Mouse (Mus musculus): ENCODE measurements around the gene Ifne.
A peak's percentile ranks its signal among the peaks of the same experiment; 100 is the strongest.

Ifne gene

DNA sequence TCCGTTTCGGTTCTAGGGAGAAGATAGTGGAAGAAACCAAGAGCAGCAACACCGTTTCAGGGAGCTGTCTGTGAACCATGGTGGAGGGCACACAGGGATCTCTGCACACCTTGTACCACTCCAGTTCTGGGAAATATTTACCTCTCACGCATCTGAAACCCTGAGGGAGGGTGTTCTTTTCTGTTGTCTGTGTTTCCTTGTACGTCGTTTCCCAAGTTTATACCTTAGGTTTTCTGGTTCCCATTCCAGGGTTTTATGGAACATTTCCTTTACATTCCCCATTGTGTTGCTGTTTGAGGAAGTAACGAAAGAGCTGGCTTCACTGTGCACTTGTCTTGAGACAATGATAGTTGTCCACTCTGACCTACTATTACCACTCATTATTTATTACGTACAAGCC is at the start of gene Ifne:
Ifne (minus strand) TSS at position 101 of the 400 bp plus-strand sequence.
- DNase-seq (ENCODE audit: low read depth, low spot score), result no peak

DNA sequence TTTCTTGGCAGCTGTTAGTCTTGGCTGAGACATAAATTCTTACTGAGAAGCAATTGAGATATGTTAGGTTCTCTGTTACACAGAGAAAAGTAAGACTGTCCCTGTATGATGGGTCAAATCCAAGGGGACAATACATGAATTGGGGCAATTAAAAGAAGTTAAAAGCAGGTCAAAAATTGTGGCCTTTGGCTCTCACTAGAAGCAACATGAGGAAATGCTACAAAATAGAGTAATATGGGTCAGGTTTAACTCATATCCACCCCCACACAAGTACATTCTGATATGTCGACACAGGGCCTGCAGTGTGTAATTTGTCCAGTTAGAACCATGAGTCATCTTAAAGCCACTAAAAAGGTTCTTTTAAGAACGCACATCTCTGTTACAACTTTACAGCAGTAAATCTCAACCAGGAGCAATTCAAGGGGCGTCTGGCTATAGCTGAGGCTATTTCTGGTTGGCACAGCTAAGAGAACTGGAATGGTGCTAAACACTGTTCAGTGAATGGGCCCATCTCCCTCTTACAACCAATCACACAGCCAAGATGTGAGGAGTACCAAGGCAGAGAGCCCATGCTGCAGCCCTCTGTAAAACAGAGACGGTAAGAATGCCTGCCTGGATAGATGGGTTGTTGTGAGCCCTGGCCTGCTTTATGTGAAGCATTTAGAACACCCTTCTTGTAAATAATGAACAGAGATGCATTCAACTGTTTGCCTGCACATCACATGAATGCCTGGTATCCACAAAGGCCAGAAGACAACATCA is 48.5 kb upstream of the Ifne start:
- no peak for DNase-seq (ENCODE audit: low read depth, low spot score)

DNA sequence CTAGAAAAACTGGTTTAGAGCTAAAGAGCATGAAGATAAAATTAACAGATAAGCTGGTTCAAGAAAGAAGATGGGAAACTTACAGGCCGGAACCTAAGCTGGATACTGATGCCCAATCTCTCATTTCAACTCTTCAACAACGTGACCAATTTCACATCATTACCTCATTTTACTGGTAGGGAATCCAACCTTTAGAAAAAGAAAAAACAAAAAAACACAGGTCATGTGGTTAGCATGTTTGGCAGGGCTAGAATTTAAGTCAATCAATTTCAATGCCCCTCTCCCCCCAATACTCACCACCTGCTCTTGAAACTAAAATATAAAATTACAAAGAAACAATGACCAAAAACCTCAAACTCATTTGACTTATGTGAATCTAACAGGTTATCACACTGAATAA is 47.8 kb upstream of the Ifne start:
- no peak for DNase-seq (ENCODE audit: low read depth, low spot score)

DNA sequence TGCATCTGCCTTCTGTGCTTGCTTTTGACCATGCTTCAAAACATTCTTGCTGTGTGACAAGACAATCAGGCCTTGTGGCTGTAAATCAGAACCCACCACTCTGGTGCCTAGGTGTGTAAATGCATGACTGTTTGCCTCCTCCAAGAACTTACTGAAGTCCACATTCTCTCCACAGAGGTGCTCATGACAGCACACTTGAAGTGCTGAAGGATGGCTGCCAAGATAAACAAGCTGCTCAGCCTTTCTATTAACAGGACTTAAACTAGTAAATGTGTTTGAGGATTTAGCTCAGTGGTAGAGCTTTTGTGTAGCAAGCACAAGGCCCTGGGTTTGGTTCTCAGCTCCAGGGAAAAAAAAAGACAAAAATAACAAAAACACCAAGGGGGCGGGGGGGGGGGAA is 46.6 kb upstream of the Ifne start:
- no peak for DNase-seq (ENCODE audit: low read depth, low spot score)

DNA sequence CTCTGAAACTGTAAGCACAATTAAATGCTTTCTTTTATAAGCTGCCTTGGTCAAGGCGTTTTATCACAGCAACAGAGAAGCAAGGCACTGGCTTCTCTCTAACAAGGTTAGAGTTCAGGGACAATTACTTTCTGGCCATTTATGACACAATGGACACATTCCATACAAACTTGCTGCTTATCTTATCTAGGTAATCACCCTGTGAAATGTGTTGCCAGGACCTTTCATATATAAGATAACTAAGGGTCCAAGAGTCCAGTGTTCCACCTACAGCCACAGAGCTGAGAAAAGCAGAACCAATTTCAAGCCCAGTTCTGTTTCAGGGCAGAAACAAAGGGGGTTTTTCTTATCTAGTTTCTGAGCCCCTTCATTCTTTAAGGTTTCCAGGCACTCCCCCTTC is 46.1 kb upstream of the Ifne start:
- no peak for DNase-seq (ENCODE audit: low read depth, low spot score)

DNA sequence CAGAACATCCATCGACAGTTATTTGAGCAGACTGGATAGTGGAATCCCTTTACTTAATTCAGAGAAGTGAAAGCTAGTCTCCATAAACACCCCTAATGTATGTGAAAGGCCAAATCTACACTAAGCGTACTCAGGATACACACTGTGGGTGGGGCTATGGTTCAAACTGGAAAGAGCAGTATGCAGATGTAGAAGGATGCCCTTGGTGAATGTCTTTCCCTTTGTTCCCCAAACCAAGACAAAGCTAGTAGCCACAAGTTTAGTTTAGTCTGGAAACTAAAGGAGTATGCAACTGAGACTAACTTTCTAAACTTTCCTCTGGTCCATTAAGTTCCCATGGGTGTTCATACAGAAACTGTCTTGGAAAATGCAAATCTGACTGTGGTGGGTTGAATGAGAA is 45.5 kb upstream of the Ifne start:
- no peak for DNase-seq (ENCODE audit: low read depth, low spot score)

DNA sequence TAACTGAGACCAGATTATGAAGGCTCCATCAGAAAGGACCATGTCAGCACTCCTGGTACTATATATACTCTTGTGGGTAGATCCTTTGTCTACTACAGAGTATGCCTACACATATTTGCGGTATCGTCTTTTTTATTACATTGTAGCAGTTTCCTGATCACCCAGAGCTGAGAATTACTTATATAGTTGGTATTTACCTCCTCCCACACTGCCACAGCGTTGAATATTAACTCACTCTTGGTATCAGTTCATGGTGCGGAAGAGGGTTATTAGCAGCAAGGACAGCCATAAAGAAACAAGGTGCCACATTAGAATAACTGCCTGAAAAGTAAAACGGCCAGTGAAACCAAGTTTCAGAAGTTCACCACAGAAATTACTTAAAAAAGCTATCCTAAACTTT is 41.3 kb upstream of the Ifne start:
- DNase-seq (ENCODE audit: low read depth, low spot score), result no peak

DNA sequence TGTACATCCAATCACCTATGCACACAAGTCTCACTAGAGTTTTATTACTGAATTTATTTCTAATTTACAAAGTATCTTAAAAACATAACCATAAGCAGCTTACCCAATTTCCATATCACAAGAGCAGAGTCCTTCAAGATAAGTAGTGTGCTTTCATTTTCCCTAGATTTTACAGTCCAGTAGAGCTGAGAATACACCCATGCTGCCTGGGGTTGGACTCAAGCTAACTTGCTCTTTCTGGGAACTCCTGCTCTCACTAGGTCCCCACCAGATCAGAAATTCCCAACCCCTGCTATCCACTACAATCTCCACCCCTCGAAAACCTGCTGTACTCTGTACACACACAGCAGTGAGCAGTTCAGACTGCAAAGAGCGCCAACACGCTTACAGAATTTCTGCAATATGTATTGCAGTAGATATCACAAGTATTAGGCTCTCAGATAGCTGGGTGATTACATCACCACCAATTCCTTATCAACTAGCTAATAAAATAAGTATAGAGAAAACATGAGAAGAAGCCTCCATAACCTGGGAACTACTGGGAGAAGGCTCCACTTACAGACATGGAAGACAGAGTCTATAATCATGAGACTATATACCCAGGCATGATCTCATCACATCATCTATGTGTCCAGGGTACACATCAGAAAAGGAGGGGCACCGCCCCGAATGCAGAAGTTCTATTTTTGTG is 37.9 kb upstream of the Ifne start:
- no peak for DNase-seq (ENCODE audit: low read depth, low spot score)

DNA sequence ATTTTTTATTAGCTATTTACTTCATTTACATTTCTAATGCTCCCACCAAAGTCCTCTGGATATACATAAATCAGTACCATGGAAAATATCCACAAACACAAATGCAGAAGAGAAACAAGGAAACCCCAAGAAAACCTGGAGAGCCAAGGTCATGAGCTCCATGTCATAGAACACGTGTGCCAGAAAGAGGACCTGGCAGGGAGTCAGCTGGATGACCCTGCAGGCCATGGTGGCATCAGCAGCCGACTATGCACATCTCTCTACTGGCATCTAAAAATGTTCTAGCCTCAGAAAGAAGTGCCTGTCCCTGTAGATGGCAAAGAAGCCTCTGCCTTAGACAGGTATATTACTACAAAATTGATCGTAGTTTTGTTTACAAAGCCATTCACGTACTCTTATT is 36.3 kb upstream of the Ifne start:
- no peak for DNase-seq (ENCODE audit: low read depth, low spot score)

DNA sequence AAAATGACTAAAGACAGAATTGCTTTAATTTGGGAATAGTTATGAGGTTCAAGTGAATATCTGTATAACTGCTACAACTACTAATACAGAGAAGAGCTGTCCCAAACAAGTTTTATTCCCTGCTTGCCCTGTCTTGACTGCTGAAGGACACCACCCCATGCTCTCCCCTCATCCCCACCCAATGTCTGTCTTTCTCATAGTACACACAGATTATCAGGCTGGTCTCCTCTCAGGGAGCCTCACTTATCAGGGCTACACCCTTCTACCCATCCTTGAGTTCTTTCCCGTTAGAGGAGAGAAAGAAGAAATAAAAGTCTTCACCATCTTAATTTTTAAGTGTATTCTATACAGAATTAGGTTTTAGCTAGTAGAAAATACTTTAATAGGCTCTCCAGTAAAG is 34.0 kb upstream of the Ifne start:
- no peak for DNase-seq (ENCODE audit: low read depth, low spot score)

DNA sequence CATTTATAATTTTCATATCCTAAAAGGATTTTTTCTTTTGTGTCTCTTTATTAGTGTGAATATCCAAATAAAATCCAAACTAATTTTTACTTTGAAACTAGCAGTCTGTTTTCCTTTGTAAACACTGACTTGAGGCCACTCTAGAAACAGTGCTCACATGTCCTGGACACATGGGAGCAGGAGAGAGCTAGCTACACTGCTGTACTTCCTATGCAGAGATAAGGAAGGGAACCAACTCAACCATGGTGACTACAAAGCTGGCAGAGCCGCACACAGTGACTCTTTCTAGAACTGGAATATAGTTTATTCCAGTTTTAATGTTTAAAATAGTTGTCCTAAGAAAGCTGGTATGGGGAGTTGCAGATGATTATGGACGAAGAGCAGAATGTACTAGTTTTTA is 32.9 kb upstream of the Ifne start:
- no peak for DNase-seq (ENCODE audit: low read depth, low spot score)

DNA sequence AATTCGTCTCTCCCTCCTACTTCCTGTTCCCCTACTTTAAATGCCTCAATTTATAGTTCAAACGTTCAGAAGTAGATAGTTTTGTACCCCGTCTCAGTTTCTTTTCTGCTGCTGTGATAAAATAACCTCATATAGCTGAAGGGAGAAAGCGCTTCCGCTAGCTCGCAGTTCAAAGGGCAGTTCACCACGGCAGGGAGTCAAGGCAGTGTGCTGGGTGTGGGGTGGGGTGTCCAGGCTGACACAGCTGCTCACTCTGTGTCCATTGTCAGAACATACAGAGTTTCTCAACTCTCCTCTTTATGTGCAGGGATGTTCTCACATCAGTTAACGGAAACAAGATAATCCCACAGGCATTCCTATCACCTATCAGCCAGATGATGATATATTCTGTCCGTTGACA is 32.2 kb upstream of the Ifne start:
- DNase-seq (ENCODE audit: low read depth, low spot score), result no peak

DNA sequence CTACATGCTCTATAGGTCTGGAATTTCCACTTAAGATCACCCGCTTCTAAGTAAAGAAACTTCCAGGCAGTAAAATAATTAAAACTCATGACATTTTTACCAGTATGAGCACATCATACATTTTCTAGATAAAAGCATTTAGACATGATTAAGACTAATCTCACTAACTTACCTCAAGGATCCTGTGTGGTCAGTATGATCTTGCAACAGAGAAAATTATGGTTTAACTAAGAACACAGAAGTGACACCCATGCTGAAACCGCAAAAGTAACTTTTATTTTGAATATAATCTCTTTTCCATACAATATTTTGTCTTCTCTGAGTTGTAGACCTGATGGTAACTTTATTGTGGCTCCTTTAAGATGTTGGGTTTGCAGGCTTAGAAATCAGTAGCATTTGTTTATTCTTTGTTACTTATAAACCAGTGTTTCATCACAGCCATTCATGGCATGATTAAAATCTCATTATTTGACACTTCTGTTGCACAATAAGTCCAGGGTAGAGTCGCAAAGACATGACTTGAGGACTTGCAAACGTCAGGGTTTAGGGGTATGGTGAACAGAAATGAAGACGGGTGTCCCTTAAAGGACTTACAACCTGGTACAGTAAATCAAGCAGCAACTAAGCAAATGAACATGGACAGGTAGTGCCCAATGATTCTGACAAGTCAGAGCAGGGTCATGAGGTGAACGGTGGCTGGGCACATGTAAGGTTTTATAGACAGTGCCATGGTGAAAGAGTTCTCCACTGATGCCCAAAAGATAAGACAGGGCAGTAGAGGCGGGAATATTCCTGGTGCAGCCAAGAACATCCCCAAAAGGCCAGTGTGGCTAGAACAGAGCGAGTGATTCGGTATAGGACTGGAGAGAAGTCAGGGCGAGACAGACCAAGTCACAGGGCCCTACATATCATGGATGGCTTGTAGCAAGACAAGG is 29.9 kb upstream of the Ifne start:
- no peak for DNase-seq (ENCODE audit: low read depth, low spot score)

DNA sequence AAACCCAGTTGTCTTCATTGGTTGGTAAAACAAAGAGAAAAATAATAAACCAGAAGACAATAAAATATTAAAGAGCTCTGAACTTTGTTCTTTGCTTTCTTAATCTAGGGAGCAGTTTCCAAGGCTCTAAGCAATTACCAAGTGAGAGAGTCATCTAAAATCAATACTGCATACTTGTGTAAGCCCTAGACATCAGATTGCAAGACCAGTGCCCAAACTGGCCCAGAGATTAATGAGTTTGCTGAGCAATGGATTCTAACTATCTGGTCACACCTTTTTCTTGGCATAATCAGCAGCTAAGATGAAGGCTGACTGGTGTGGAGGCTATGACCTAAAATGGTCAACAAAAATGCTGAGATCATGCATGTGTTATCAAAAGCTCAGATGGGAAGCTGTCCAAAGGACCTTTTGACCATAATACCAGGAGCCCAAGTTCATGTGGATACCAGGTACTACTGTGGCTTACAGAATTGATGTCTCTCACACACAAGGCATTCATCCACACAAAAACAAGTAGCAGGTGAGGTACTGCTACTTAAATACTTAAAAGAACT is 13.3 kb upstream of the Ifne start:
- no peak for DNase-seq (ENCODE audit: low read depth, low spot score)

DNA sequence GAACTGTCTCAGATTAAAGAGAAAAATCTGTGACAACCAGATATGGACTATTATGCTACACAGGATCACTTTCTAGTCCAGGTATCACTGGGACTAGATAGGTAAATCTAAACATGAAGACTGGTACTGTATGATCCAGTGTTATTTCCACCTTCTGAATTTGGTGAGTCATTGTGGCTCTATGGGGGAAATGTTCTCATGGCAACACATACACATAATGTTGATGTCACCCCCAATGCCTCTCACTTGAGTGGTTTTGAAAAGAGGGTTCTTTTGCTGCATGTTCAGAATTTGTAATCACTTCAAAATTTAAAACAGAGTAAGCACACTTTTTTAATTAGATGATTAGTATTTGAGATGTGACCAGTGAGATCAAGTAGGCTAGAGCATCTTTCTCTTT is 8.2 kb upstream of the Ifne start:
- DNase-seq (ENCODE audit: low read depth, low spot score), result no peak

DNA sequence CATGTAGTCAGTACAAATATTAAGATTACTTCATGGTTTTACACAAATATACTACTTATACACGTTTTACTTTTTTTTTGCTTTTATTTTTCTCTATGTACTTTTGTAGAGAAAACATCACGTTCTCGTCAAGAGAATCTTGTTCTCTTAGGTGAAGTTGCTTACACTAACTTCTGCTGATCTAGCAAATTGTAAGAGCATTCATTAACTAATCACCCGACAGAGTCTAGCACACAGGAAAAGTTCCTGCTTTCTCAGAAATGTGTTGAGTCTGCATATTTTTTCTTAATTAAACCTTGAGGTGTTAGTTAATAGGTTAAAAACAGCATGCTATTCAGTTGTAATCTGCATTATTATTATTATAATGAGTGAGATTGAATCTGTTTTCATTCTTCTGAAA is 1.2 kb downstream of the Ifne start:
- DNase-seq (ENCODE audit: low read depth, low spot score), result no peak

DNA sequence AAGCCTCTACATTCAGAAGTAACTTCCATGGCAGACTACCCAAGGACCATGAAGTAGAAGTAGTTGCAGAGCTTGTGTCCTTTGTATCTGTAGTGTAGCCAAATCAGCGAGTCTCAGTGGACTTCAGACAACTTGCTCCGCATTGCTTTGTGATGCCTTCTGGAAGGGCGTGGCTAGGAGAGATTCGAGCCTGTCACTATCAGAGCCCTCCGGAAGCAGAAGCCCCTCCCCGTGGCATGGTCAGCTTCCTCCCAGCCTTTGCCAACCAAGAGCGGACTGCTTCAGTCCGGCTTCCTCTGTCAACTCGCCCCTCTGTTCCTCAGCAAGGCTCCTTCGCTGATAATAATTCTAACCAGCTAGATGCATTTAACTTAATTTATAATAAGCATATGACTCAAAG is 1.8 kb downstream of the Ifne start:
- no peak for DNase-seq (ENCODE audit: low read depth, low spot score)

DNA sequence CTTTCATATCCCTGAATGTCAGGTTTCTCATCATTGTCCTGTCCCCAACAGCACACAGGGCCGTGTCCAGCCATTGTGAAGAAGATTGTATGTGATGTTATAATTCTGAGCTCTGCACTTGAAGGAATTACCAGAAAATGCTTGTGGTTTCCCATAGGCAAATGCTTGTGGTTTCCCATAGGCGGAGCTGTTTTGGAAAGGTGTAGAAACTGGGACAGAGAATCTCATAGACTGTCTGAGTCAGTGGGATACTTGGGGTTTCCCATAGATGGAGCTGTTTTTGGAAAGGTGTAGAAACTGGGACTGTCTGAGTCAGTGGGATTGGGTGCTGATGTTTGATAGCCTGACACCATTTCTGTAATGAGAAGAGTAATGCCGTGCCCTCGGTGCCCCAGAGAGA is 3.5 kb downstream of the Ifne start:
- DNase-seq (ENCODE audit: low read depth, low spot score), result no peak

DNA sequence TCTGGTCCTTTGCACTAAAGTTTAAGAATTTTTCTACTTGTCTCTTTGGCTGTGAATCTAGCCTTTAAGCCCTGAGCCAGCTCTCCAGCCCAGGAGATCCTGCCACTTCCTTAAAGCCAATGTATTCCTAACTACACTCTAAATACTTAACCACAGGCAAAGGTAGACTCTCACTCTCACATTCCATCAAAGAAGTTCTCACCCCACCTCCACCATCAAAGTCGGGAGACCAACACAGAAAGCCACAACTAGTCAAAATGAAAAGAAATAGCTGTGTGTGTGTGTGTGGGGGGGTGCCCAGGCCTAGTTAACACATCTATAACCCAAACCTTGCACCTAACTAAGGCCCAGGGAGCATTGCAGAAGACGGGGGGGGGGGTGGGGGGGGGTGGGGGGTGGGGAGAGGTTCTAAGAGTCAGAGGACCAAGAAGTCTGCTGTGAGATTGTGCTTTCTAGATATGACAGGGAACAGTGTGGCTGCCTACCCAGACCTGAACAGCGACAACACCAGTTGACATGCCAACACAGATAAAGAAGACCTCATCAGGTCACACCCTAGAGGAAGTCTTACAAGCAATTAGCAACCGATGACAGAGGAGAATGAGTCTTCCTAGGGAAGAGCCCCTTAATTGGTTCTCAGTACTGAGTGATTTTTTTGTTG is 4.4 kb downstream of the Ifne start:
- DNase-seq (ENCODE audit: low read depth, low spot score), result peak; percentile 45

DNA sequence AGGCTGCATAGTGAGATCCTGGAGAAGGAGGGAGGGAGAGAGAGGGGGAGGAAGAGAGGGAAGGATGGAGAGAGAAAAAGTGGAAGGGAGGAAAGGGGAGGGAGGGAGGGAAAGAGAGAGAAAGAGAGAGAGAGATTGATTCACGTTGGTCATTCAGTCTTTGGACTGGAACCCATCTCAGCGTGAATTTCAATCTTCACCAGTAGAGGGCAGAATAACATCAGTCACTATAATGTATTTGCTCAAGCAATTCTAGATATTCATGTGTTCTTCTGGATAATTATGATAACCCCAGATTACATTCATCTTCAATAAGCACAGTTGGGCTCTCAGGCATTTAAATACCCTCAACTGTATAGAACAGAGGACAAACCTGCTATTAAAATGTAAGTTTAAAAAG is 7.3 kb downstream of the Ifne start:
- DNase-seq (ENCODE audit: low read depth, low spot score), result peak; percentile 54

Data from CD4-positive helper T cell, adult 2 months (primary cell).